Mouse (Mus musculus) yolk sac, embryonic 10.5 days (tissue): ENCODE results near the gene Cd28.

Experiments used
- DNase-seq: peaks from one replicate; pipeline ENCODE4 v3.0.0-alpha.2; 2017; ENCODE audit warnings: low spot score

Gene Cd28

DNA sequence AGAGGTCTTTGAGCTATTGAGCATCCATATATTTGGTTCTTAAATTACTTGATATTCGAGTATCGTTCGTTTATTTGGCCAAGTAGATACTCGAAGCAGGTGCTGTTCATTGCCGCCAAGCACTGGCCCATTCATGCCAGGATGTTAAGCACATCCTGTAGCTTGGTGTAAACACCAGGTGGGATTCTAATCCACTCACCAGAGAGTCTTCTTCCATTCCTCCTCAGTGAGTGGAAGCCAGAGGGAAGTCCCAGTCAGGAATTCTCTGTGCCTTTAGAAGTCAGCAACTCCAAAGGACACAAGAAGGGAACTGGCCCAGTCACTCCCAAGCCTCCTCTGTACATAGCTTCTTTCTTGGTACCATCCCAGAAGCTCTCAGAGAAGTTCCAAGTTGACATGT lies at the start of gene Cd28:
Gene Cd28 (plus strand): TSS at position 234 of the 400 bp plus-strand sequence.
- no peak for DNase-seq

DNA sequence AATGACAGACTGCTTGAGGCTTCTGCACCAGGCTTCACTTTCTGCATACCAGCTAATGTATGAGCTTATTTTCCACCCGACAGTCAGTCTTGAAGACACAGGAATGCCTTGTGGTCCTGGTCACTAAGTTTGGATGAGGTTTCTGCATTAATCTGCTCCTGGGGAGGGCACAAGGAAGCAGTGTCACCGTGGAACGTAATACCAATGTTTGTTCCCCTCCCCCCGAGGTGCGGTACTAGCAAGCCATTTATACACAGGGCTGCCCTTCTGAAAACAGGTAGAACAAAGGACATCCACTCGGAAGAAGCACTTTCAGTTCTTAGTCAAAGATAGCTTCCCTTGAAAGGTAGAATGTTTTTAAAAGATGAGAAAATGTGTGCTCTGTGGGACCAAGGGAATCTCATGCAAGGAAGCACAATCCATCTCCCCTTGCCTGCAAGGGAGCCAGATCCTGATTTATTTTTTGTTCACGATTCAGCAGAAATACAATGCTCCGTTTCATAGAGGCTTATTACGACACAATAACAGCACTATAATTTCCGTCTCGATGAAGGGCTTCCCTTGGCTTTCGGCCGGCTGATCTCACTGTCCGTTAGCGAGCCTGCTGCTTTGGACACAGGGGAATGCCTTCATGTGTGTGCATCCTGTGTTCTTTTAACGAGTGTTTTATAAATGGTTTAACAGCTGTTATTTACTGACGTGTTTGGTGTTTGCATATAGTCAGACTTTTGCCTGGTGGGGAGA lies 48.6 kb upstream of the Cd28 start:
- DNase-seq: peak; percentile 48

DNA sequence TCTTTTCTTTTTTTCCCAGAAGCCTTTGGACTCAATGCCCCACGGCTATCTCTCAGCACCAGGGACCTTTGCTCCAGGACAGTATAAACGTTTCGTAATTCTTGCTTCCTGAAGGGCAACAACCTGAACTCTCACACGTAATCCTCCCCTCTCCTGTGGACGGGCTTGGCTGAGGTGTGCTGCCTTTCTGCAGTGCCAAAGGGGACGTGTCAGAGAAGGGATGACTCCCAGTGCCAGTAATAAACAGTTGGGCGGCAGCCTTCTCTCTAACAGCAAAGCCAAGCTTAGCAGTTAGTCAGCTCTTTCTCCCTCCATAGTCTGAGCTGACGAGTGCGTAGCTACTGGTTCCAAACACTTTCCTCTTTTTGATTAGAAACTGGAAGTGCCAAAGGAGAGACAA lies 47.6 kb upstream of the Cd28 start:
- peak; percentile 62 for DNase-seq

DNA sequence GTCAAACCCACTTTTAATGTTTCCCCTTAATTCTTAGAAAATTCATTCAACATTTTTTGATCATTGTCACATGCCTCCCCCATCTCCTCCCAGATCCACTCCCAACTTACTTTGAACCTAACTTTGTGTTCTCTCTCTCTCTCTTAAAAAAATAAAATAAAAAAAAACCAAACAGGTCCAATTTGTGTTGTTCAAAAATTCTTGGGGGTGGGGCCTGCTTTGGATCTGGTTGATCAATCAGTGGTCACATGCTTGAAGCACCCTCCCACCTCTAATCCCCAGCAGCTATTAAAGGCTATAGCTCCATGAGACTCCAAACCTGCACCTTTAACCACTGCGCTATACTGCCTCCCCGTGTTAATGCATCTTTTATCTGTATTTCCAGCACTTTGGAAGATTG lies 46.9 kb upstream of the Cd28 start:
- DNase-seq: no peak

DNA sequence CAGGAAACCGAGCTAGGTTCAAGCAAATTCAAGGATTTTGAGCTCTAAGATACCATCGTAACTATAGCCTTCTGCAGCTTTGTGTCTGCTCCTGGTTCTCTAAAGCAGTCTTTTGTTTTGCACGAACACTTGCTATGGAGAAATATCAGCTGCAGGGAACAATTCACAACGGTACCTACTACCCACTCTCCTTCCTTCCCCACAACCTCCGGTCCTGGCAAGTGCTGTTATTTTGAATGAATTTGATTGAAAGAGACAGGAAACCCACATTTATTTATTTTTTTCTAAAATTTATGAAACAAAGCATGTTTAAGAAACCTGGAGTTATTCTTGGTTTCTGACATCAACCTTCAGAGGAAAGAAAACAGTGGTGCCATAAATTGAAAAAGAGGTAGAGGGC lies 46.4 kb upstream of the Cd28 start:
- DNase-seq: no peak

DNA sequence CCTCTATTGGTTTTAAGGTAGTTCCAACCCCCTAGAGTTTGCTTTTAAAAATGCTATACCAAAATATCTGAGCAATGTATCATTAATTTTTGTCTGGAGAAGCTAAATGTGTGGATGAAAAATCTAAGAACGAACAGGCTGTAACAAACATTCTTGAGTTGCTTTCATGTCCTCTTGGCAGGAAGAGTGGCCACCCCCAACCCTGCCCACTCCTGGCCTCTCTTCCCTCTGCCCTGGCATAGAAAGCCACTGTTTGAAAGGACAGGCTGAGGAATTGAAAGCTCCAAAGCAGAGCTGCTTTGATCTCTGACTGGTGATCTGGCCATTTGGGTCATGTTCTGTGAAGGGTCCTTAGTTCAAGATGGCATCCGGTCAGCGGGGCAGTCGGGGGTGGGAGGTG lies 32.8 kb upstream of the Cd28 start:
- no peak for DNase-seq

DNA sequence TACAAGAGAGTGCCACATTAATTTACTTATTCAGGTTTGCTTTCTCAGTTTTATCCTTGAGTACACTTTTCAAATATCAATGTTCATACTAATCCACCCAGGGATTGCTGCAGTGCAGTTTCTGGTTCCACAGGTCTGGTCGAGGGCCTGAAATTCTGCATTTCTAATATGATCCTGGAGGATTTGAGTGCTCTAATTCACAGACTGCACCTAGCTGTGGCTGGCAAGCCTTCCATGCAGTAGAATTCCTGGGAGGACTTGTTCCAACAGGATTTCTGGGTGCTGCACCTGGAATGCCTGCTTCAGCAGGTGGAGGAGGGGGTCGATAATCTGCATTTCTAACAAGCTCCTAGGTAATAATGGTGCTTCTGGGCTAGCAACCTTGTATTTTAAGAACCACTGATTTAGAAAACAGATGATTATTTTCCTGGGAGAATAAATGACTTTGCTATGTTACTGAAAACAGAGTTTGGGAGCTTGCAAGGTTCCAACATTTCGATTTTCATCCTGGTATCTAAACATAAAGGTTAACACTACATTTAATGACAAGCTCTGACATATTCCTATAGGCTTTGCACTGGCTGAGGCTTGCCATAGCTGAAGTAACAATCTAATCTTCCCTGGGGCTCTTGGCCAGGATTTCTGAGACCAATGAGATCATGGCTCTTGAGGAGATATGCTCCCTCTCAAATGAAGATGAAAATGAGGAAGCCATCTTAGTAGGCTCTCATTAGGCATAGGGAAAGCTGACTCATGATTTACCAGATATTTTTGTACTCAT lies 20.3 kb upstream of the Cd28 start:
- no peak for DNase-seq

DNA sequence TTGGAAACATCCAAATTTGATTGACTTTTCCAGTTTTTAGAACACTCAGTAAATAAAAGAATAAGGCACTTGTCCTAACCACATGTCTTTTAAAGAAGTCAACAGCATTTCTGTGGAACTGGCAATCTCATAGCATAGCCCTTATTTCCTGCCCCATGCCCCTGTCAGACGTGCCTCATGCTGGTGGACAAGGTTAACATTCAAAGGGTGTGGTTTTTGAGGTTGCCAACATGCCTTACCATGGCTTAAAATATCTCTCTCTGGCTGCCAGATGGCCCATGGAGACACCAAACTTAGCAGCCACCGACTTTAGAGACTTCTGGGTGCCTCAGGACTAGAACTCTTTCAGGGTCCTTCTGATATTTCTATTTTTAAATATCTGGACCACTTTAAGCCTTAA lies 14.0 kb upstream of the Cd28 start:
- no peak for DNase-seq

DNA sequence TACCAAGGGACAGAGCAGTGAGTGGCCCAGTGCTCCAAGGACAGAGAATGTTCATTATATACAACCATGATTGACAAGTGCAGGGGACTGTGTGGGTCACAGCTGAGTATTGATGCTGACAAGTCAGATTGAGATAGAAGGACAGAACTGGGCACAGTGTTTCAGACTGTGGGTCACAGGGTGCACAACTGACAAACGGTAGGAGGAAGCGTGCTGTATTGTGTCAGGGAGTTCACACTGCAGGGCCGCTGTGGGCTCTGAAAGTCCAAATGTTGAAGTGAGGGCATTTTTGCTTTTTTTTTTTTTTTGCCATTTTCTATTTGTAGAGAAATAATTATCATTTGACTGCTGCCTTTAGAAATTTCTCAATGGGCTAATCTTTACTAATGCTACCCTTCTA lies 3.4 kb upstream of the Cd28 start:
- DNase-seq: no peak

DNA sequence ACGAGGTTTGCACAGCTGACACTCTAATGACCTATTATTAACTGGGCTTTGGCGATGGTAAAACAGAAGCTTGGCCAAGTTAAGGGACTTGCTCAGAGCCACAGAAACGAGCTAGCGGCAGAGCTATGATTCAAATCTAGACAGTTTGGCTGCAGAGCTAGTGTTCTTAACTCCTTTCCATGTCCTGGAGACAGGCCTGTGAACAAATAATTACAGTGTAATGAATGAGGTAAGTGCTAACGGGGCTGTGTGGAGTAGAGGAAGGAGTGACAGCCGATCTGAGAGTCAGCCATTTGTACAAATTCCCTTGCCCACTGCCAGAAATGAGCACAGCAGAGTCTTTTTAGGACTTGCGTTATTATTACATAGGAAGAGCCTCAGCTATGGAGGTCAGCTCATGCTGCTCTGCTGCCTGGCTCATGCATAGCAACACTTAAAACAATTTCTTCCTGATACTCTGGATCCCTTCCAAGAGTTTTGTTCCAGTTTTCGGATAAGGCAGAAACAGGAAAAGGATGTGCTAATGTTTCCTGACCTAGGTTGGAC lies 876 bp upstream of the Cd28 start:
- no peak for DNase-seq

DNA sequence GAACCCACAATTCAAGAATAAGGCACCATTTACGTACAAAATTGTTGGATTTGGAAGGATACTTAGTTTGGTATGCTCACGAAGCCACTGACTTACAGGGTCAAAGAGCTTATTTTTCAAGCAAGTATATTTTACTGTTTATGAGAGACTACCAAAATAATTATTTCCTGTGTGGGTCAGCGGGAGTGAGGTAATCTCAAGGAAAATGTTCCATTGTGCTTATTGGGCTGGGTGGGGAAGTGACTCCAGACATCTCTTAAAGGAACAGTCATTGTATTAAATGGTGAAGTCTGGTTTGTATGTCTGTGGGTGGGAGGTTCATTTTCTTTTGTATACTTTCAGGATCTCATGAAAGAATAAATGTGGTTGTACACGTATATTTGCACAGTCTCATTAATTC lies 2.0 kb downstream of the Cd28 start:
- no peak for DNase-seq

DNA sequence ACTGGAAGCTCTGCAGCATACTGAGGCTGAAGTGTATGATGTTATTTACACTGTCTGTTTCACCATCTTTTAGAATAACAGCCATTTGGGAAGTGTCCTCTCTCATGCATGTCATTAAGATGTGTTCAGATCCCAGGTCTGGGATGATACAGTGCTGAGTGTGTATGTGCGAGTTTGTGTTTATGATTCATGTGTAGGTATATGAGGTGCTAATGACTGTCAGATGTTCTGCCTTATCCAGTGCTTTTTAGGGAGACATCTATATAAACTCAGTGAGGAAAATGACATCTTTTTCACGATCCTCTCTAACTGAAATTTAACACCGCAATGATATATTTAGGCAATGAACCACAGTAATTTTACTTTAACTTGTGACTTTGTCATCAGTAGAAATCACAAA lies 7.0 kb downstream of the Cd28 start:
- no peak for DNase-seq

DNA sequence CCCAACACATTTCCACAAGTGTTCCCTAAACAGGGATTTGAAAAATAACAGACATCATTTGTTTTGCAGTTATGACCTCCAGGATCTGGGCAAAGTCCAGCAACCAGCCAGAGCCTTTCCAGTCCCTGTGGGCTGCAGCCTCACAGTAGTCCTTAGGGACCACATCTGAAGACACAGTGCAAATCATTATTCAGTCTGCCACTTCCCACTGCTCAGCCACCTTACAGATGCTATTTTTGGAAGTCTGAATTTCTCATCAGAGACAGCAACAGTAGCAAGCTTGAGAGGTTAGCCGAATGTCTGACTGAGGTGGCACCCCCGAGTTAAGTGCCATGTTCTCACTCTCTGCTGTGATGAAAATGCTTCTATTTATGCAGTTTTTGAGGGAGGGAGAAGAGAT lies 15.3 kb downstream of the Cd28 start:
- DNase-seq: no peak

DNA sequence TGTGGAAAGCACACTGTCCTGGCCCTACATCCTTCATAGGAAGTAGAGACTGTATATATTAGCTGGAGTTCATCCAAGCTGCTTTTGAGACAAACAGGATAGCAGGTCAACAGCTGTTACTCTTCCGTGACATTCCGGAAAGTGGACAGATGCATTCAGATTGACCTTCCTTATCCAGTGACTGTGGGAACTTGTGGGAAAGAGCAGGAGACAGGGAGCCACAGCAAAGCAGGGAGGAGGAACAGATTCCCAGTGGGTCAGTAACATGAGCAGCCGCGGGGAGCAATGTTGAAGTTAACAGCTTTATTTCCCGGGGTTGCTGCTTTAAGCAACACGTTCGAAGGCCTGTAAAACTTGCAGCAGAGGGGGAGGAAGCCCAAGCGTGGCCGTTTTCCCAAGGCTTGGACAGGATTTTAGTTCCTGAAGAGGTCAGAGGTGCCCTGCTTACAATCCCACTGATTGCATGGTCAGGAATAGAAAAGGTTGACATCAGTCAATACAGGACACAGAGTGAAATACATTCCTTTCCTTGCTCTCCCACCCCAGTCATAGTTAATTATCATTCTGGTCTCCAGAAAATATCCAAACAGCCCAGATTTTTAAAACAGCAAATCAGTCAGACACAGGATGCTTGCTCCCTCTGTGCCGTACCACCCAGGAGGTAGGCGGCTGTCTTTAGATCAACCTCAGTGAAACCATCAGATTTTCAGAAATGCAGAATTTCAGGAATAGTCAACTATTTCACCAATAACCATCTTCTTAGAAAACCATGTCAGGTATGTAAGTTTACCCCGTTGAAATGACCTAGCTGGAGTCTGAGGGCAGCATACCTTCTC lies 18.7 kb downstream of the Cd28 start:
- DNase-seq: peak; percentile 50

DNA sequence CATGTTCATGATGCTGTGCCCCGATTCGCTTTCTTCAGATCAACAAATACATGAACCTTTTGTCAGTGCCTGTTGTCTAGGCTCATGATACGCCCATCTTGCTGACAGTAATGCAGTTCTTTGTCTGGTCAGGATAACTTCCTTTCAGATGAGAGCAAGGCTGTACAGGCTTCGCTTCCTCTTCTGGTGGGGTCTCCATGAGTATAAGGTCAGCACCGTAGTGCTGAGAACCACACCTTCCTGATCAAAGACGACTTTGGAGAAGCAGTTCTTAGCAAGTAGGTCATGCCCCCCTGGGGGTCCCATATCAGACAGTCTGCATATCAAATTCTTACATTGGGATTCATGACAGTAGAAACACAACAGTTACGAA lies 19.3 kb downstream of the Cd28 start:
- DNase-seq: no peak

DNA sequence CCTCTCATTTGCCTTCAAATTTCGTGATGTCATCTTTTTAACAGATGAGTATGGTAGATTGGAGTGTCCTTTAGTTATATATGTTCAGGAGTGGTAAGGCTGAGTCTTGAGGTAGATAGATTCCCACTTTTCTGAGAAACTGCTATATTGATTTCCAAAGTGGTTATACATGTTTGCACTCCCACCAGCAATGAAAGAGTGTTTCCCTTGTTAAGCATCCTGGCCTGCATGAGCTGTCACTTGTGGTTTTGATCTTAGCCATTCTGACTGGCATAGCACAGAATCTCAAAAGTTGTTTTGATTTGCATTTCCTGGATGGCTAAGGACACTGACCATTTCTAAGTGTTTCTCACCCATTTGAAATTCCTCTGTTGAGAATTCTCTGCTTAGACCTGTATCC lies 27.7 kb downstream of the Cd28 start:
- no peak for DNase-seq

DNA sequence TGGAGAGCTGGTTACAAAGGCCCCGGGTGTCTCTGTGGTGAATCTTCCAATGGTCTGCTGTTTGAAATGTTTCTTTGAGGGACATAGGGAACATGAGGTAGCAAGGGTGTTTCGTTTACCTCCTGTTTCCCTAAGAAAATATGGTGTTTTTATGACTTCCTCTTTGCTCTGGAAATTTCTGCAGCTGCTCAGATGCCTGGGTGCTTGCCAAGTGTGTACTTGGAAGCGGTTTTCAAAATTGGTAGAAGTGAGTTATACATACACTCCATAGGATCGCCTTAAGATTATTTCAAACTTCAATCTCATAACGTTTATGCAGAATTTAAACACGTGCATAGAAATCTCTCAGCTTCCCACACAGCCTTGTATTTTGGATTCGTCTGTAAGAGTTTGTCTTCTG lies 29.1 kb downstream of the Cd28 start:
- DNase-seq: no peak

DNA sequence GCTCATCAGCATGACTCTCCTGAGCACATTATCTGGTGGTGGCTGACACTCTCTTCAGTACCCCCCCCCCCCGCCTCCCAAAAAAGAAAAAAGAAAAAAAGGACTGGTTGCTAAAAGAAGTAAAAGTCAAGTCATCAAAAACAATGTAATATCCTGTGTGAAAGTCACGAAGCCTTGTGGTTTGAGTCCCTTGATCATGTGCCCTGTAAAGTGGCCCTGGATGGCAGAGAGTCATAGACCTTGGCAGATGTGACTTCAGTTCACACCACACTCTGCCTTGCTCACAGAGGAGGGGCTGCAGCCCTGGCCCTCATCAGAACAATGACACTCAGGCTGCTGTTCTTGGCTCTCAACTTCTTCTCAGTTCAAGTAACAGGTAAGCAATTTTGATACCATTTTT lies 29.6 kb downstream of the Cd28 start:
- no peak for DNase-seq

DNA sequence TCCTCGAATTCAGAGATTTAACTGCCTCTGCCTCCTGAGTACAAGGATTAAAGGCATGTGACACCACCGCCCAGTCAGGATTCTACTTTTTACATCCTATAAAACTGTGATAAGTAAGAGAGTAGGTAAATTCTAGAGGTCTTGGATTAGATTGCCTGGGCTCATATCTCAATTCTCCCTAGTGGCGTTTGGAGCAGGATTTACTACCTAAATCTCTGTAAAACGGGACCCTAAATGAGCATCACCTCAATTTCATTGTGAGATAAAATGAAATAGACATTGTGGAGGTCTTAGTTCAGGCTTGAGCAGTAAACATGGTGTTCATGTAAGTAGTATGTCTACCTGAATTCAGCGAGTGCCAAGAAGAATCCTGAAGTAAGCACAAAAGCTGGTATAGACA lies 30.3 kb downstream of the Cd28 start:
- DNase-seq: no peak

DNA sequence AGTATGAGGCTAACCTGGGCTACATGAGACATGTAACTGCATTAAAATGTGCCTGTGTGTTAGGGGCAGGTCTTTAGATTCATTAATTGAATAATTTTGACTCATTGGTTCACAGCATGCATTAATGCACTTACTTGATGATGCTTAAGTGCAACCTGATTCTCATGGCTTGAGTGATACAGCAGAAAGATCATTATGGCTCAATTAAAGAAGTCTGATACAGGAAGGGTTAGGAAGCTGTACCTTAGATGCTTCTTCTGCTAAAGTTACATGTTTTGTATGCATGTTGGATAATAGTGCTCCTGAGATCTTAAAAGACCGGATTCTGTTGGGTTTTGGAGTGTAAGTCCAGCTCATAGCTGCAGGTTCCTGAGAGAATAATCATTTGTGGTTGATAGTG lies 31.7 kb downstream of the Cd28 start:
- no peak for DNase-seq

DNA sequence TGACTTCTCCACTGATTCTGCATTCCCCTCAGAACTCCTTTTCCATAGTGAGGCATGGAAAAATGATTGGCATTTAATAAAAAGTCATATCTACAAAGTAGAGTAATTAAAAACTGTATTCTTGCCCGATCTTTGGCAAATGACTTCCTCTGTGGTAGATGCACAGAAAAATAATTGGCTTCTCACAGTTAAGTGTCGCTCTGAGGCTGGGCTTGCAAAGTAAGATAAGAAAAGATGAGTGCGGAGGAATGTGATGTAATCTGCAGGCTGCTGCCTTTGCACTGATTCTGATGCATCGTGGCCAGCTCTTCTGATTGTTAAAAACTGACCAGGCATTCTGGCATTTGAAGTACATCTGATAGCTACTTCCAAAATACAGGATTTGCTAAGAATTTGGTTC lies 32.3 kb downstream of the Cd28 start:
- no peak for DNase-seq

DNA sequence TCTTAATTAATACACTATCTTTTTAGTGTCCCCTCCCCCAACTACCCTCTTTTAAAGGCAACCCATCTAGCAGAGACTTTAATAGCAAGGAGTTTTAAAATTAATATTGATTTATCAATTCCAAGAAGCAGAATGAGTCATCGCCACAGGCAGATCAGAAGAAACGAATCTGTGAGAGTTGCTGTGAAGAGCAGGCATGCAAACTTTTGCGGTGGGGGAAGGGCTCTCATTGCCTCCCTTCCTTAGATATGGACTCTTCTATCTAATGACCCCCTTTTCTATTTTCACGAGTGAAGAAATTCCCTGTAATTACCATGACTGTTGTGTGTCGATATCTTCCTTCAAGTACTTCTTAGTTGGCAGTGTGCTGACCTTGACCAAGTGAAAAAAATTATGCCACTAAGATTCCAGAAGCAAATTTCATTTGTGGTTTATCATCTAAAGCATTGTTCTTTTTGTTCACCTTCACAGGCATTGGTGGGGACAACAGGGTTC lies 32.8 kb downstream of the Cd28 start:
- DNase-seq: no peak
